Mouse (Mus musculus) left cerebral cortex, postnatal 36 days (tissue): Measurements from ENCODE around the gene Dedd2. TPM values are rescaled to one million over a fixed set of nuclear protein-coding genes. Genes with fewer than 3 reads are reported as not detected.

Source experiments
- DNase-seq, 2 experiments: peaks; one replicate each; pipeline ENCODE4 v3.0.0; 2021 to 2022; ENCODE audit warnings: low spot score in 2 of 2, mixed read lengths in 1 of 2
- intact Hi-C: fragments of 180-260 bp; cut with DNase I; formaldehyde crosslinking; loops from one replicate; pipeline ENCODE4 v1.15.1; 2025
- total RNA-seq, 2 experiments: library from RNA; stranded (reverse); gene quantifications; 2 replicates each; pipeline ENCODE4 v1.2.3; 2021

Dedd2 gene
- total RNA-seq, 2 experiments from 2014 or later, result 25.4 to 28.4 TPM

GRCm38 (mm10) chr7:25190806-25191205 is 29.6 kb downstream of the Dedd2 start:
- DNase-seq, result no peak
- intact Hi-C loops, result no loop called here

GRCm38 (mm10) chr7:25187662-25188650 is 32.5 kb downstream of the Dedd2 start:
- peak; percentile 85 to 86 for DNase-seq
- intact Hi-C loops, result loop anchor here (1.0 to 10.0 kb wide), 2 partner anchors 55 to 83 kb away; no protein-coding TSS in a partner anchor

- intact Hi-C loops, result loop anchor here (10.0 kb wide), 1 partner anchor 79 kb away; no protein-coding TSS in a partner anchor
- DNase-seq, result no peak
These were observed 36.3 kb downstream of the Dedd2 start for GRCm38 (mm10) chr7:25184091-25184490.

- intact Hi-C loops, result loop anchor here (10.0 kb wide), 1 partner anchor 77 kb away; no protein-coding TSS in a partner anchor
These were observed 38.6 kb downstream of the Dedd2 start for GRCm38 (mm10) chr7:25181814-25182213.

GRCm38 (mm10) chr7:25181331-25181790 is 39.1 kb downstream of the Dedd2 start:
- intact Hi-C loops, result loop anchor here (10.0 kb wide), 1 partner anchor 77 kb away; no protein-coding TSS in a partner anchor
- DNase-seq, result peak in 1 of 2 experiments; percentile 23

More at GRCm38 (mm10) chr7:25181814-25182213, 38.6 kb downstream of the Dedd2 start:
- no peak for DNase-seq

- no peak for DNase-seq
- intact Hi-C loops, result loop anchor here (10.0 kb wide), 1 partner anchor 76 kb away; no protein-coding TSS in a partner anchor
These were observed 39.9 kb downstream of the Dedd2 start for GRCm38 (mm10) chr7:25180512-25180911.

GRCm38 (mm10) chr7:25179606-25180161 is 40.7 kb downstream of the Dedd2 start, which contains the start of gene Pou2f2:
TSS of gene Pou2f2 (minus strand) at chr7:25179726.
- peak; percentile 87 to 93 for DNase-seq
- intact Hi-C loops, result loop anchor here (2.0 to 10.0 kb wide), 2 partner anchors 75 to 99 kb away; no protein-coding TSS in a partner anchor

GRCm38 (mm10) chr7:25178787-25179605 is 41.4 kb downstream of the Dedd2 start:
- DNase-seq, result peak; percentile 48 to 56
- intact Hi-C loops, result loop anchor here (2.0 kb wide), 1 partner anchor 100 kb away; no protein-coding TSS in a partner anchor

GRCm38 (mm10) chr7:25178317-25178716 is 42.1 kb downstream of the Dedd2 start:
- intact Hi-C loops, result loop anchor here (2.0 kb wide), 1 partner anchor 100 kb away; no protein-coding TSS in a partner anchor
- peak; percentile 47 to 51 for DNase-seq

- no peak for DNase-seq
These were observed 46.1 kb downstream of the Dedd2 start for GRCm38 (mm10) chr7:25174343-25174742.

GRCm38 (mm10) chr7:25172669-25173068 is 47.7 kb downstream of the Dedd2 start:
- intact Hi-C loops, result no loop called here
- DNase-seq, result no peak

More at GRCm38 (mm10) chr7:25174343-25174742, 46.1 kb downstream of the Dedd2 start:
- intact Hi-C loops, result no loop called here

GRCm38 (mm10) chr7:25170583-25170982 is 49.8 kb downstream of the Dedd2 start:
- no peak for DNase-seq
- intact Hi-C loops, result no loop called here

- DNase-seq, result no peak
- intact Hi-C loops, result no loop called here
These were observed 54.3 kb downstream of the Dedd2 start for GRCm38 (mm10) chr7:25166106-25166505.

GRCm38 (mm10) chr7:25156158-25156648 is 64.2 kb downstream of the Dedd2 start:
- intact Hi-C loops, result no loop called here
- DNase-seq, result no peak

- DNase-seq, result no peak
- intact Hi-C loops, result no loop called here
These were observed 64.8 kb downstream of the Dedd2 start for GRCm38 (mm10) chr7:25155469-25156157.

GRCm38 (mm10) chr7:25154648-25155047 is 65.8 kb downstream of the Dedd2 start:
- intact Hi-C loops, result no loop called here
- no peak for DNase-seq

GRCm38 (mm10) chr7:25153841-25154240 is 66.6 kb downstream of the Dedd2 start:
- intact Hi-C loops, result no loop called here
- DNase-seq, result no peak

GRCm38 (mm10) chr7:25151916-25152556 is 68.4 kb downstream of the Dedd2 start:
- peak in 1 of 2 experiments; percentile 26 for DNase-seq
- intact Hi-C loops, result no loop called here
